Mouse (Mus musculus) lung, postnatal 0 days (tissue): ENCODE measurements around the gene Fanca. TPM values are rescaled to one million over a fixed set of nuclear protein-coding genes. Genes with fewer than 3 reads are reported as not detected.

Experiments used
- ATAC-seq: fragments of 200-750 bp; cut with Nextera tagmentation; 2 replicates; pipeline ENCODE4 v1.8.0; 2017; ENCODE audit warnings: moderate library complexity
- DNase-seq: peaks from one replicate; pipeline ENCODE4 v3.0.0-alpha.2; 2016; ENCODE audit warnings: low spot score
- H3K27ac ChIP-seq: fragments of 300-500 bp; sonication (generic); 2 replicates; pipeline ENCODE4 v1.5.1; 2014; ENCODE audit warnings: antibody characterized with exemption, mild to moderate bottlenecking, low read length, mixed read lengths
- H3K27me3 ChIP-seq: fragments of 300-500 bp; sonication (generic); replicated peaks from 2 replicates; pipeline ENCODE4 v1.6.1; 2014; ENCODE audit warnings: low read length, mixed read lengths; ENCODE audit not compliant: insufficient read depth
- H3K36me3 ChIP-seq: fragments of 300-500 bp; sonication (generic); 2 replicates; pipeline ENCODE4 v1.6.1; 2014; ENCODE audit warnings: low read length, mixed read lengths; ENCODE audit not compliant: insufficient read depth
- H3K4me1 ChIP-seq: fragments of 300-500 bp; sonication (generic); 2 replicates; pipeline ENCODE4 v1.6.1; 2014; ENCODE audit warnings: antibody characterized with exemption, low read depth, low read length, mixed read lengths; ENCODE audit not compliant: insufficient read depth
- H3K4me2 ChIP-seq: fragments of 300-500 bp; sonication (generic); replicated peaks from 2 replicates; pipeline ENCODE4 v1.6.1; 2014; ENCODE audit warnings: low read depth, mild to moderate bottlenecking, low read length, moderate library complexity, mixed read lengths
- H3K4me3 ChIP-seq: fragments of 300-500 bp; sonication (generic); 2 replicates; pipeline ENCODE4 v1.5.1; 2014; ENCODE audit warnings: low read depth, low read length
- H3K9ac ChIP-seq: fragments of 300-500 bp; sonication (generic); replicated peaks from 2 replicates; pipeline ENCODE4 v1.6.1; 2014; ENCODE audit warnings: low read depth, mild to moderate bottlenecking
- H3K9me3 ChIP-seq: fragments of 300-500 bp; sonication (generic); 2 replicates; pipeline ENCODE4 v1.6.1; 2016; ENCODE audit warnings: low read length, mixed read lengths
- CTCF ChIP-seq: IDR thresholded peaks from 2 replicates; pipeline ENCODE4 v1.5.1; 2016; ENCODE audit warnings: antibody characterized with exemption, mild to moderate bottlenecking
- EP300 ChIP-seq: IDR thresholded peaks from 2 replicates; pipeline ENCODE4 v1.6.1; 2016; ENCODE audit warnings: antibody characterized with exemption, mild to moderate bottlenecking, control low read depth
- WGBS: fragments of 180-500 bp; shearing (Covaris S2); extraction: QIAGEN DNeasy Blood & Tissue Kit; methylation state at CpG from one replicate; pipeline ENCODE4 v1.1.7; 2014; 5-methylcytosine and 5-hydroxymethylcytosine counted together
- polyA plus RNA-seq: library from polyadenylated mRNA; unstranded; fragments of >200 nt; fragmentation: Nextera tagmentation; extraction: Ambion mirVana; gene quantifications from 2 replicates; pipeline ENCODE4 v1.2.1, GENCODE M21; 2015

Gene Fanca
- polyA plus RNA-seq, 1 experiment from 2014 or later, result 4.5 TPM

- Histone ChIP-seq H3K4me3 (no peak overlapping the region), H3K4me1 (no peaks in the 10 kb centered on the region), H3K9me3 (no peaks in the 10 kb centered on the region), H3K4me2 (no peak overlapping the region), H3K27me3 (no peaks in the 10 kb centered on the region), H3K27ac (no peak overlapping the region), H3K9ac (no peak overlapping the region), H3K36me3 (no peaks in the 10 kb centered on the region)
- TF ChIP-seq CTCF (no peak), EP300 (no peak)
- DNase-seq (peak; percentile 81), ATAC-seq (peak; percentile 71)
- 27% methylated on average over 9 of the region's 9 CpGs for WGBS
Observed at GRCm38 (mm10) chr8:123348237-123348843, 30.0 kb upstream of the Fanca start.

GRCm38 (mm10) chr8:123347293-123347692, 28.9 kb upstream of the Fanca start:
- 64% methylated on average over 2 of the region's 2 CpGs for WGBS
- H3K27me3 ChIP-seq, result no peaks in the 10 kb centered on the region
- no peak overlapping the region for H3K9ac ChIP-seq
- TF ChIP-seq CTCF (no peak), EP300 (no peak)
- no peak overlapping the region for H3K27ac ChIP-seq
- H3K36me3 ChIP-seq, result no peaks in the 10 kb centered on the region
- H3K4me2 ChIP-seq, result no peak overlapping the region
- no peaks in the 10 kb centered on the region for H3K9me3 ChIP-seq
- ATAC-seq (no peak), DNase-seq (no peak)
- no peak overlapping the region for H3K4me3 ChIP-seq
- no peaks in the 10 kb centered on the region for H3K4me1 ChIP-seq

GRCm38 (mm10) chr8:123345856-123346255, 27.5 kb upstream of the Fanca start:
- H3K9me3 ChIP-seq, result no peaks in the 10 kb centered on the region
- no peaks in the 10 kb centered on the region for H3K27me3 ChIP-seq
- 46% methylated on average over 6 of the region's 6 CpGs for WGBS
- no peak for DNase-seq
- H3K9ac ChIP-seq, result no peak overlapping the region
- ATAC-seq, result no peak
- TF ChIP-seq CTCF (no peak), EP300 (no peak)
- H3K27ac ChIP-seq, result no peak overlapping the region
- no peaks in the 10 kb centered on the region for H3K36me3 ChIP-seq
- H3K4me2 ChIP-seq, result no peak overlapping the region
- H3K4me1 ChIP-seq, result no peaks in the 10 kb centered on the region
- H3K4me3 ChIP-seq, result no peak overlapping the region

- Histone ChIP-seq H3K4me2 (no peak overlapping the region), H3K9me3 (no peaks in the 10 kb centered on the region), H3K4me3 (no peak overlapping the region), H3K27me3 (no peaks in the 10 kb centered on the region), H3K36me3 (no peaks in the 10 kb centered on the region), H3K4me1 (no peaks in the 10 kb centered on the region), H3K9ac (no peak overlapping the region), H3K27ac (no peak overlapping the region)
- DNase-seq, result no peak
- TF ChIP-seq EP300, result no peak
- TF ChIP-seq CTCF, result no peak
- WGBS, result 67% methylated on average over 8 of the region's 8 CpGs
- no peak for ATAC-seq
Observed at GRCm38 (mm10) chr8:123345135-123345534, 26.8 kb upstream of the Fanca start.

GRCm38 (mm10) chr8:123343422-123343821, 25.0 kb upstream of the Fanca start:
- no peak overlapping the region for H3K4me2 ChIP-seq
- H3K27ac ChIP-seq, result no peak overlapping the region
- H3K4me1 ChIP-seq, result no peaks in the 10 kb centered on the region
- 64% methylated on average over 12 of the region's 12 CpGs for WGBS
- TF ChIP-seq EP300 (no peak), CTCF (no peak)
- H3K9me3 ChIP-seq, result no peaks in the 10 kb centered on the region
- ATAC-seq (peak; percentile 35; the same call in 1 of the 2 replicates), DNase-seq (peak; percentile 24)
- no peak overlapping the region for H3K4me3 ChIP-seq
- H3K36me3 ChIP-seq, result no peaks in the 10 kb centered on the region
- no peak overlapping the region for H3K9ac ChIP-seq
- no peaks in the 10 kb centered on the region for H3K27me3 ChIP-seq

GRCm38 (mm10) chr8:123342911-123343310, 24.5 kb upstream of the Fanca start:
- WGBS, result 55% methylated on average over 7 of the region's 7 CpGs

More at GRCm38 (mm10) chr8:123342911-123343310, 24.5 kb upstream of the Fanca start:
- no peaks in the 10 kb centered on the region for H3K36me3 ChIP-seq
- DNase-seq (no peak), ATAC-seq (no peak)
- TF ChIP-seq CTCF (no peak), EP300 (no peak)
- no peak overlapping the region for H3K9ac ChIP-seq
- no peaks in the 10 kb centered on the region for H3K9me3 ChIP-seq
- H3K27me3 ChIP-seq, result no peaks in the 10 kb centered on the region
- no peak overlapping the region for H3K4me2 ChIP-seq
- no peak overlapping the region for H3K27ac ChIP-seq
- no peaks in the 10 kb centered on the region for H3K4me1 ChIP-seq
- no peak overlapping the region for H3K4me3 ChIP-seq
